Mouse (Mus musculus): ENCODE data around the gene Bcap31.

GRCm38 (mm10) chrX:73685629-73686028, 30.3 kb downstream of the Bcap31 start:
- TF ChIP-seq POLR2A (IDR thresholded peaks at IDR 0.05; ENCODE audit: insufficient read depth, low read depth, low read length) (no peak), CTCF (IDR thresholded peaks at IDR 0.05; ENCODE audit: insufficient read depth, low read depth, low read length) (no peak)
